Mouse (Mus musculus) forebrain, embryonic 15.5 days (tissue): ENCODE results near the gene Cckbr. TPM values are rescaled to one million over a fixed set of nuclear protein-coding genes. Genes with fewer than 3 reads are reported as not detected.

ENCODE experiments used
- ATAC-seq: fragments of 200-750 bp; cut with Nextera tagmentation; replicated peaks from 2 replicates; pipeline ENCODE4 v1.8.0; 2017; ENCODE audit warnings: mild to moderate bottlenecking, moderate TSS enrichment, moderate library complexity
- H3K27ac ChIP-seq: fragments of 300-500 bp; sonication (generic); replicated peaks from 2 replicates; pipeline ENCODE4 v1.5.1; 2015; ENCODE audit warnings: mild to moderate bottlenecking, inconsistent platforms
- H3K27me3 ChIP-seq: fragments of 300-500 bp; sonication (generic); 2 replicates; pipeline ENCODE4 v1.6.1; 2015; ENCODE audit warnings: inconsistent platforms
- H3K36me3 ChIP-seq: fragments of 300-500 bp; sonication (generic); 2 replicates; pipeline ENCODE4 v1.6.1; 2015; ENCODE audit warnings: mild to moderate bottlenecking, inconsistent platforms
- H3K4me1 ChIP-seq: fragments of 300-500 bp; sonication (generic); 2 replicates; pipeline ENCODE4 v1.6.1; 2015; ENCODE audit warnings: inconsistent platforms
- H3K4me2 ChIP-seq: fragments of 300-500 bp; sonication (generic); replicated peaks from 2 replicates; pipeline ENCODE4 v1.6.1; 2015; ENCODE audit warnings: mild to moderate bottlenecking, inconsistent platforms
- H3K4me3 ChIP-seq: fragments of 300-500 bp; sonication (generic); 2 replicates; pipeline ENCODE4 v1.5.1; 2015; ENCODE audit warnings: mild to moderate bottlenecking, inconsistent platforms
- H3K9ac ChIP-seq: fragments of 300-500 bp; sonication (generic); replicated peaks from 2 replicates; pipeline ENCODE4 v1.6.1; 2015; ENCODE audit warnings: mild to moderate bottlenecking, inconsistent platforms
- H3K9me3 ChIP-seq: fragments of 300-500 bp; sonication (generic); 2 replicates; pipeline ENCODE4 v1.6.1; 2016; ENCODE audit warnings: inconsistent platforms
- WGBS: fragments of 180-500 bp; shearing (Covaris S2); methylation state at CpG from one replicate; pipeline ENCODE4 v1.1.7; 2015; ENCODE audit warnings: mixed read lengths; 5-methylcytosine and 5-hydroxymethylcytosine counted together
- polyA plus RNA-seq: library from polyadenylated mRNA; unstranded; fragments of >200 nt; fragmentation: Nextera tagmentation; extraction: Ambion mirVana; gene quantifications from 2 replicates; pipeline ENCODE4 v1.2.1, GENCODE M21; 2015

Gene Cckbr
- 1.5 TPM in 2 replicates for polyA plus RNA-seq

GRCm38 (mm10) chr7:105425424-105426043, at the start of gene Cckbr:
TSS of gene Cckbr (plus strand) at chr7:105425731.
- peak within 1 kb of the TSS; percentile 59 for H3K4me3 ChIP-seq
- WGBS: 1% methylated on average over 31 of the region's 31 CpGs
- no peak within 1 kb of the TSS for H3K27ac ChIP-seq
- peak within 1 kb of the TSS; percentile 92 for H3K4me2 ChIP-seq
- H3K36me3 ChIP-seq: no peaks in the 10 kb centered on the region
- peak; percentile 84 for ATAC-seq
- H3K4me1 ChIP-seq: peaks cover 11% of the 10 kb centered on the region
- peaks cover 15% of the 10 kb centered on the region; the same call in 1 of the 2 replicates for H3K27me3 ChIP-seq
- no peaks in the 10 kb centered on the region for H3K9me3 ChIP-seq
- H3K9ac ChIP-seq: peak within 1 kb of the TSS; percentile 50

DNA sequence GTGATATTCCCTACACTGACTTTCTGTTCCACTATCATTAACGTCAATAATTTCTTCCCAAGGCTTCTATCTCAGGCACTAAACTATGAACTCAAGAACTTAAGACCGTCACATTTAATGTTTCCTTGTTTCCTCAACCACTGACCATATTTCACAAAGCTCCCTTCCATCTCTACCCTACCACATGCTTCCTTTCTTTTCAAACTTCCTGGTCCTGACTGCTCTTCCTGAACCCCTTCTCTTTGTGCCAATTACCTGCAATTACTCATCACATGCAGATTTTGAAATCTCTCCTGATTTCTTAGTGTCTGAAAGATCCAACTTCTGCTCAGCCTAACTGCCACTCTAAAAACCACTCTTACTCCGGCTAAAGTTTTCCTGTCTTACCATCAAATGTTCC, 45.2 kb upstream of the Cckbr start:
- no peak for ATAC-seq
- H3K4me2 ChIP-seq: no peak overlapping the region
- WGBS: 98% methylated on average over 3 of the region's 3 CpGs
- H3K36me3 ChIP-seq: peaks cover 81% of the 10 kb centered on the region
- H3K27ac ChIP-seq: no peak overlapping the region
- no peaks in the 10 kb centered on the region for H3K9me3 ChIP-seq
- no peak overlapping the region for H3K9ac ChIP-seq
- no peak overlapping the region for H3K4me3 ChIP-seq
- no peaks in the 10 kb centered on the region for H3K27me3 ChIP-seq
- no peaks in the 10 kb centered on the region for H3K4me1 ChIP-seq

GRCm38 (mm10) chr7:105387696-105388095, 37.8 kb upstream of the Cckbr start:
- Histone ChIP-seq H3K4me2 (no peak overlapping the region), H3K9me3 (no peaks in the 10 kb centered on the region), H3K27me3 (no peaks in the 10 kb centered on the region), H3K27ac (no peak overlapping the region), H3K36me3 (peaks cover 74% of the 10 kb centered on the region), H3K4me3 (no peak overlapping the region), H3K9ac (no peak overlapping the region), H3K4me1 (no peaks in the 10 kb centered on the region)
- ATAC-seq: no peak
- WGBS: 96% methylated on average over 2 of the region's 2 CpGs

- Histone ChIP-seq H3K9me3 (no peaks in the 10 kb centered on the region), H3K4me1 (0 out of 2 replicates have a peak, but pooled peaks cover 5% of the 10 kb centered on the region), H3K36me3 (peaks cover 48% of the 10 kb centered on the region), H3K9ac (no peak overlapping the region), H3K27ac (no peak overlapping the region), H3K4me2 (no peak overlapping the region), H3K27me3 (no peaks in the 10 kb centered on the region), H3K4me3 (no peak overlapping the region)
- no peak for ATAC-seq
- 93% methylated on average over 2 of the region's 2 CpGs for WGBS
Measured at GRCm38 (mm10) chr7:105390236-105390635, 35.3 kb upstream of the Cckbr start.

DNA sequence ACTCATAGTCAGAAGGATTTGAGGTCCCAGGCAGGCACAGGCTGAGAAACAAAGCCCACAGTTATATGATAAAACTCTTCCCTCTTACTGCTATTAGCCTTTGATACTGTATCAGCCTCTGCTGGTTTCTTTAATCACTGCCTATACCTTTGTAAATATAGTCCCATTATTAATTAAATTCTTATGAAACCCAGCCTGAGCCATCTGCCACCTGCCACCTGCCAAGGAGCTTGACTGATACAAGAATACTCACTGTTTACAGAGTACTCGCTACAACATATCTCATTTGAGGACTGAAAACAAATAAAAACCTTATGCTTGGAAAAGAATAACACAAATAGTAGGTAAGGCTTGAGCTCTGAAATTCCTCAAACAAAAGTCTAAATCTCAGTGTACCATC, 30.9 kb upstream of the Cckbr start:
- no peak overlapping the region for H3K4me3 ChIP-seq
- peaks cover 22% of the 10 kb centered on the region for H3K4me1 ChIP-seq
- no peak overlapping the region for H3K9ac ChIP-seq
- H3K36me3 ChIP-seq: peaks cover 10% of the 10 kb centered on the region
- no peaks in the 10 kb centered on the region for H3K9me3 ChIP-seq
- no peaks in the 10 kb centered on the region for H3K27me3 ChIP-seq
- no peak overlapping the region for H3K4me2 ChIP-seq
- 71% methylated on average over 1 of the region's 1 CpGs for WGBS
- H3K27ac ChIP-seq: no peak overlapping the region
- no peak for ATAC-seq

DNA sequence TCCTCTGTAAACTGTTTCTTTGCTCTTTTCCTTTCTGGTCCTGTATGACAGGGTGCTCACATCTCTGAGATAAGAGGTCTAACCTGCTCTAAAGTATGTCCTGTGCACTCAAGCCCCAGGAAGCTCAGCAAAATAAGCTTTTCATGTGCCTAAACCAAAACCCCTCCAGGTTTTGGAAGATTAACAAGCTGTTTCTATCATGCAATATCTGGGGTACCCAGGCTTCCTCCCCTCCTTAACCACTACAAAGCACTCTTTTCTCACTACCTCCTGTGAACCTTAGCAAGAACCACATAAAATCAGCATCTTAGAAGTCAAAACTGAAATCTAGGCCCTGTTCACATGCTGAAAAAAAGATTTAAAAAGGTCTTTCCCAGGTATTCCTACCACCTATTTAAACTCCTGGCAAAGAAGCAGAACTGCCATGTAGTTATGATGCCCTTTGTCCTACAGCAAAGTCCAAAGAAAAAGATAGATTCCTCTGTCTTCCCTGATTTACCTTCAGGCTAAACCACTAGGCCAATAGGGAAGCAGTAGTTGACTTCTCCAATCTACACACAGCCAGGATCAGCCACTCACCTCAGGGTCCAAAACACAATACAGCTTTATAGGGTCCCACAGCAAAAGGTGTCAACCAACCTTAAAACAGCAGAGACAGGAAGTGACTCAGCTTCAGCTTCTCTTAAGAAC, 30.3 kb upstream of the Cckbr start:
- Histone ChIP-seq H3K4me3 (no peak overlapping the region), H3K27me3 (no peaks in the 10 kb centered on the region), H3K4me2 (no peak overlapping the region), H3K36me3 (0 out of 2 replicates have a peak, but pooled peaks cover 4% of the 10 kb centered on the region), H3K9ac (no peak overlapping the region), H3K9me3 (no peaks in the 10 kb centered on the region), H3K27ac (no peak overlapping the region), H3K4me1 (peaks cover 22% of the 10 kb centered on the region)
- ATAC-seq: no peak

DNA sequence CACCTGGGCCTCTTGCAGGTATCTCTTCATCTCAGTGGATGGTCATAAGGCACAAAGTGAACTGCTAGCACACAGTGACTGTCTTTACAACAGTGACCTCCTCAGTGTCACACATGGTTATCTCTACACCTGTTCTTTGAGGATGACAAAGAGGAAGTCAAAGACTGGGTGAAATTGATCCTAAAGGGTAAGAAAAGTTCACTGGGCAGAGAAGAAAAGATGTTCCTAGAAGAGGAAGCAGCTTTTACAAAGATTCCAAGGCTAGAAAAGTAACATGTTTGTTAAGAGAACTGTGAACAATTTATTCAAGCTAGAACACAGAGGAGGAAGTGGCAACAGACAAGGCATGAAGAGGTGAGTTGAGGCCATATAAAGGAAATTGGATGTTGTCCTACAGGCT, 29.4 kb upstream of the Cckbr start:
- H3K9ac ChIP-seq: no peak overlapping the region
- H3K4me3 ChIP-seq: no peak overlapping the region
- H3K36me3 ChIP-seq: 0 out of 2 replicates have a peak, but pooled peaks cover 4% of the 10 kb centered on the region
- ATAC-seq: no peak
- H3K9me3 ChIP-seq: no peaks in the 10 kb centered on the region
- no peak overlapping the region for H3K4me2 ChIP-seq
- H3K27ac ChIP-seq: no peak overlapping the region
- peaks cover 28% of the 10 kb centered on the region for H3K4me1 ChIP-seq
- H3K27me3 ChIP-seq: no peaks in the 10 kb centered on the region

- Histone ChIP-seq H3K27me3 (no peaks in the 10 kb centered on the region), H3K9ac (peak overlapping the region; percentile 90), H3K4me3 (peak overlapping the region; percentile 86), H3K36me3 (no peaks in the 10 kb centered on the region), H3K27ac (peak overlapping the region; percentile 70), H3K4me1 (peaks cover 28% of the 10 kb centered on the region), H3K9me3 (no peaks in the 10 kb centered on the region), H3K4me2 (peak overlapping the region; percentile 70)
- WGBS: 1% methylated on average over 25 of the region's 25 CpGs
- peak; percentile 70 for ATAC-seq
Measured at GRCm38 (mm10) chr7:105399058-105399934, 26.2 kb upstream of the Cckbr start.

DNA sequence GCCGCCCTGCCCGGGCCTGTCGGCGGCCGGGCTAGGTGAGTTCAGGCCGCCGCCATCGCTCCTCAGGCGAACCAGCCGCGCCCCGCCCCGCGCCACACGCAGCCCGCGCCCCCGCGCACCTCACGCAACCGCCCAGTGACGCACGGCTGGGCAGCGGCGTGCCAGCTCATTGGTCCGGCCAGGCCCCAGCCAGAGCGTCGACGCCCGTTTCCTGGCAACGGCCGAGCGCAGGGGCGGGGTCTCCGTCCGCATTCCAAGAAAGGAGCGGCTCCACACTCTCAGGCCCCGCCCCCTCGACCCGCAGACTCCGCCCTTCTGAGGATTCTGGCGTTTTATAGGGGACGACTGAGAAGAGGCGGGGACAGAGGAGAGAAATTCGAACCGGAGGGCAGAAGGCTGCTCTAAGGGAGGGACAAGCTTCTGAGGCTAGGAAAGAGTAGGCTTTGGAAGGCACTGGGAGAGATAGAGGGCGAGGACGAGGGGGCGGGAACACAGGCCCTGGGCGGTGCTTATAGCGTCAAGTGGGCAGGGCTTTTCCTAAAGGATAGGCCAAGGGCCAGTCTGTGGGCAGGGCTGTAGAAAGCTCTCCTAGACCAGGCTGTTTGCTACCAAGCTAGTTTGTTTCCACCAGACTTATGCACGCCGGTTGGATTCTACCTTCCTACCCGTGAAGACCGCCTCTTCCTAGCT, 25.5 kb upstream of the Cckbr start, which contains the start of gene Fam160a2:
Gene Fam160a2, minus strand, starts transcription at position 120 of the 690 bp plus-strand sequence.
- Histone ChIP-seq H3K36me3 (no peaks in the 10 kb centered on the region), H3K9ac (peak within 1 kb of the TSS; percentile 90), H3K27ac (peak within 1 kb of the TSS; percentile 82), H3K4me1 (peaks cover 23% of the 10 kb centered on the region), H3K4me3 (peak within 1 kb of the TSS; percentile 86), H3K4me2 (peak within 1 kb of the TSS; percentile 70), H3K9me3 (no peaks in the 10 kb centered on the region), H3K27me3 (no peaks in the 10 kb centered on the region)
- 1% methylated on average over 51 of the region's 55 CpGs for WGBS
- peak; percentile 98 for ATAC-seq

DNA sequence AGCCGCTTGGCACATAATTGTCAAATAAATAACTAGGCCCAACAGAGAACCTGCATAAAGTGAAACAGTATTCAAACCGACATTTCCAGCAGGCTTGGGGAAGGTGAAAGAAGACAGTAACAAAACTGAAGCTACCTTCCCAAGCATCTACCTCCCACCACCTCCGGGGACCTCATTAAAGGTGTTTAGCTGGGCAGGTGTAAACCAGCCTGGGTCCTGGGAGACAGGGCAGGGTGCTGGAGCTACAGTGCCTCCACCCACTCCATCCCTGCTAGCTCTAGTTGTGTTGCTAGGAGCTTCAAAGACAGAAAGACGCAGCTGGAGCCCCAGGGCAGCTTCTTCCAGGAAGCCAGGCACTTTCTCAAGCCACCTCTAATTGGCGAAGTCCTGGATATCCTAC, 21.3 kb upstream of the Cckbr start, which contains the start of gene Cnga4:
Gene Cnga4, plus strand, starts transcription at position 301 of the 400 bp plus-strand sequence.
- 81% methylated on average over 5 of the region's 5 CpGs for WGBS
- H3K4me3 ChIP-seq: no peak within 1 kb of the TSS
- no peak within 1 kb of the TSS for H3K27ac ChIP-seq
- H3K4me2 ChIP-seq: no peak within 1 kb of the TSS
- no peaks in the 10 kb centered on the region for H3K9me3 ChIP-seq
- no peak within 1 kb of the TSS for H3K9ac ChIP-seq
- H3K27me3 ChIP-seq: no peaks in the 10 kb centered on the region
- H3K36me3 ChIP-seq: no peaks in the 10 kb centered on the region
- H3K4me1 ChIP-seq: peaks cover 7% of the 10 kb centered on the region
- no peak for ATAC-seq

DNA sequence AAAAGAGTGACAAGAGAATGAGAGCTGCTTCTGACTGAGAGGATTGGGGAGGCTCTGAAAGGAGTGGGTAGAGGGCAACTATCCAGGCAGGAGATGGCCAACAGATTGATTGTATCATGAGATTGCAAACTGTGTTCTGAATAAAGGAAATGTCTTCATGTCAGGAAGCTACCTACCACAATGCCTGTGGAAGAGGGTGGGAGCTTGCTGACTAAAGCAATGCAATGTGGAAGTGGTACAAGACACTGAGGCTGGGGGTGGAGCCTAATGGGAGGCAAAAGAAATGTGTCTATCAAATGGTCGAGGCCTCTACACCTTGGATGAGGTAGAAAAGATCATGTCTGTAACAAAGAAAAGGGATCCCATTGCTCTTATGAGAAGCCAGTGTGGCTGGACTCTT, 19.2 kb upstream of the Cckbr start:
- WGBS: 70% methylated on average over 1 of the region's 1 CpGs
- no peaks in the 10 kb centered on the region for H3K36me3 ChIP-seq
- no peak overlapping the region for H3K4me2 ChIP-seq
- no peaks in the 10 kb centered on the region for H3K27me3 ChIP-seq
- H3K27ac ChIP-seq: no peak overlapping the region
- no peak for ATAC-seq
- no peak overlapping the region for H3K4me3 ChIP-seq
- H3K4me1 ChIP-seq: no peaks in the 10 kb centered on the region
- H3K9me3 ChIP-seq: no peaks in the 10 kb centered on the region
- H3K9ac ChIP-seq: no peak overlapping the region
